Mouse (Mus musculus): ENCODE data around the gene Slc25a20. TPM values are rescaled to one million over a fixed set of nuclear protein-coding genes. Genes with fewer than 3 reads are reported as not detected.
A peak's percentile ranks its signal among the peaks of the same experiment; 100 is the strongest.

Gene Slc25a20
- polyA plus RNA-seq, 1 experiment from 2014 or later = 73.6 TPM

GRCm38 (mm10) chr9:108716199-108716598, 54.3 kb downstream of the Slc25a20 start:
- H3K27me3 ChIP-seq (ENCODE audit: insufficient read depth, low read length) = no peaks in the 10 kb centered on the region

GRCm38 (mm10) chr9:108723751-108724150, 61.9 kb downstream of the Slc25a20 start:
- no peak for DNase-seq (ENCODE audit: low spot score)
- whole genome bisulfite sequencing = 62% methylated on average over 2 of the region's 2 CpGs
- Histone ChIP-seq H3K27me3 (ENCODE audit: insufficient read depth, low read length) (no peaks in the 10 kb centered on the region), H3K4me1 (replicated peaks; ENCODE audit: insufficient read depth, low read length) (no peaks in the 10 kb centered on the region), H3K36me3 (ENCODE audit: insufficient read depth, low read length) (peaks cover 7% of the 10 kb centered on the region; the same call in 1 of the 2 replicates), H3K4me2 (ENCODE audit: low read length) (no peak overlapping the region), H3K27ac (no peak overlapping the region), H3K4me3 (replicated peaks; ENCODE audit: low read depth, low read length) (no peak overlapping the region), H3K9ac (ENCODE audit: low read depth, low read length) (no peak overlapping the region), H3K9me3 (replicated peaks; ENCODE audit: low read length) (no peaks in the 10 kb centered on the region)
- TF ChIP-seq CTCF (IDR thresholded peaks at IDR 0.05; ENCODE audit: low read depth) = no peak
- ATAC-seq (replicated peaks; ENCODE audit: low FRiP score, low read depth) = no peak

More at GRCm38 (mm10) chr9:108716199-108716598, 54.3 kb downstream of the Slc25a20 start:
- 93% methylated on average over 4 of the region's 4 CpGs for WGBS
- no peak overlapping the region for H3K4me3 ChIP-seq (replicated peaks; ENCODE audit: low read depth, low read length)
- ATAC-seq (replicated peaks; ENCODE audit: low FRiP score, low read depth) (no peak), DNase-seq (ENCODE audit: low spot score) (no peak)
- no peak overlapping the region for H3K9ac ChIP-seq (ENCODE audit: low read depth, low read length)
- no peak overlapping the region for H3K4me2 ChIP-seq (ENCODE audit: low read length)
- peaks cover 6% of the 10 kb centered on the region; the same call in 1 of the 2 replicates for H3K36me3 ChIP-seq (ENCODE audit: insufficient read depth, low read length)
- no peak for TF ChIP-seq CTCF (IDR thresholded peaks at IDR 0.05; ENCODE audit: low read depth)
- H3K27ac ChIP-seq = no peak overlapping the region
- H3K9me3 ChIP-seq (replicated peaks; ENCODE audit: low read length) = no peaks in the 10 kb centered on the region
- no peaks in the 10 kb centered on the region for H3K4me1 ChIP-seq (replicated peaks; ENCODE audit: insufficient read depth, low read length)

- Histone ChIP-seq H3K9ac (ENCODE audit: low read depth, low read length) (no peak overlapping the region), H3K4me3 (replicated peaks; ENCODE audit: low read depth, low read length) (no peak overlapping the region), H3K27me3 (ENCODE audit: insufficient read depth, low read length) (no peaks in the 10 kb centered on the region), H3K36me3 (ENCODE audit: insufficient read depth, low read length) (0 out of 2 replicates have a peak, but pooled peaks cover 3% of the 10 kb centered on the region), H3K4me2 (ENCODE audit: low read length) (no peak overlapping the region), H3K27ac (no peak overlapping the region), H3K9me3 (replicated peaks; ENCODE audit: low read length) (no peaks in the 10 kb centered on the region), H3K4me1 (replicated peaks; ENCODE audit: insufficient read depth, low read length) (no peaks in the 10 kb centered on the region)
- TF ChIP-seq CTCF (IDR thresholded peaks at IDR 0.05; ENCODE audit: low read depth) = no peak
- ATAC-seq (replicated peaks; ENCODE audit: low FRiP score, low read depth) (no peak), DNase-seq (ENCODE audit: low spot score) (no peak)
- 93% methylated on average over 5 of the region's 5 CpGs for WGBS
Observed at GRCm38 (mm10) chr9:108726116-108726515, 64.2 kb downstream of the Slc25a20 start.

GRCm38 (mm10) chr9:108729050-108729449, 67.2 kb downstream of the Slc25a20 start:
- H3K4me2 ChIP-seq (ENCODE audit: low read length) = no peak overlapping the region
- no peak overlapping the region for H3K27ac ChIP-seq
- H3K9me3 ChIP-seq (replicated peaks; ENCODE audit: low read length) = no peaks in the 10 kb centered on the region
- no peak for ATAC-seq (replicated peaks; ENCODE audit: low FRiP score, low read depth)
- no peaks in the 10 kb centered on the region for H3K27me3 ChIP-seq (ENCODE audit: insufficient read depth, low read length)
- no peak overlapping the region for H3K9ac ChIP-seq (ENCODE audit: low read depth, low read length)
- peak; percentile 44 for TF ChIP-seq CTCF (IDR thresholded peaks at IDR 0.05; ENCODE audit: low read depth)
- H3K4me3 ChIP-seq (replicated peaks; ENCODE audit: low read depth, low read length) = no peak overlapping the region
- peaks cover 12% of the 10 kb centered on the region; the same call in 1 of the 2 replicates for H3K36me3 ChIP-seq (ENCODE audit: insufficient read depth, low read length)
- no peak for DNase-seq (ENCODE audit: low spot score)
- H3K4me1 ChIP-seq (replicated peaks; ENCODE audit: insufficient read depth, low read length) = no peaks in the 10 kb centered on the region

GRCm38 (mm10) chr9:108732462-108732861, 70.6 kb downstream of the Slc25a20 start:
- peak; percentile 42; the same call in 1 of the 2 replicates for TF ChIP-seq CTCF (IDR thresholded peaks at IDR 0.05; ENCODE audit: low read depth)
- no peak overlapping the region for H3K4me3 ChIP-seq (replicated peaks; ENCODE audit: low read depth, low read length)
- DNase-seq (ENCODE audit: low spot score) (no peak), ATAC-seq (replicated peaks; ENCODE audit: low FRiP score, low read depth) (no peak)
- H3K27me3 ChIP-seq (ENCODE audit: insufficient read depth, low read length) = no peaks in the 10 kb centered on the region
- H3K4me2 ChIP-seq (ENCODE audit: low read length) = no peak overlapping the region
- H3K27ac ChIP-seq = no peak overlapping the region
- no peaks in the 10 kb centered on the region for H3K9me3 ChIP-seq (replicated peaks; ENCODE audit: low read length)
- no peak overlapping the region for H3K9ac ChIP-seq (ENCODE audit: low read depth, low read length)
- no peaks in the 10 kb centered on the region for H3K4me1 ChIP-seq (replicated peaks; ENCODE audit: insufficient read depth, low read length)
- H3K36me3 ChIP-seq (ENCODE audit: insufficient read depth, low read length) = peaks cover 30% of the 10 kb centered on the region

Small RNAs within 50 kb of the gene (microRNA-seq; reads per million reads assigned to microRNA genes)
- not detected for gene Gm26298

Other genes starting within 250 kb of the Slc25a20 start
- 0.91 and 0.96 TPM in 2 replicates for gene Ccdc36, start 233.6 kb upstream of the Slc25a20 start, polyA plus RNA-seq (2015; fragmentation: Nextera tagmentation; extraction: Ambion mirVana)
- gene BC048562, start 225.6 kb upstream of the Slc25a20 start, polyA plus RNA-seq (2015; fragmentation: Nextera tagmentation; extraction: Ambion mirVana) = not detected in 2 replicates
- gene Ccdc71, start 201.6 kb upstream of the Slc25a20 start, polyA plus RNA-seq (2015; fragmentation: Nextera tagmentation; extraction: Ambion mirVana) = 49.5 and 55.3 TPM in 2 replicates
- gene Klhdc8b, start 200.5 kb upstream of the Slc25a20 start, polyA plus RNA-seq (2015; fragmentation: Nextera tagmentation; extraction: Ambion mirVana) = 31.1 and 33.5 TPM in 2 replicates
- gene Lamb2, start 182.4 kb upstream of the Slc25a20 start, polyA plus RNA-seq (2015; fragmentation: Nextera tagmentation; extraction: Ambion mirVana) = 35.6 and 38.9 TPM in 2 replicates
- 43.8 and 47.4 TPM in 2 replicates for gene Usp19, start 171.5 kb upstream of the Slc25a20 start, polyA plus RNA-seq (2015; fragmentation: Nextera tagmentation; extraction: Ambion mirVana)
- gene Qars, start 154.4 kb upstream of the Slc25a20 start, polyA plus RNA-seq (2015; fragmentation: Nextera tagmentation; extraction: Ambion mirVana) = 87.9 and 94.1 TPM in 2 replicates
- 87.2 and 87.9 TPM in 2 replicates for gene Qrich1, start 145.3 kb upstream of the Slc25a20 start, polyA plus RNA-seq (2015; fragmentation: Nextera tagmentation; extraction: Ambion mirVana)
- 118 and 132 TPM in 2 replicates for gene Impdh2, start 101.8 kb upstream of the Slc25a20 start, polyA plus RNA-seq (2015; fragmentation: Nextera tagmentation; extraction: Ambion mirVana)
- 67.7 and 69.2 TPM in 2 replicates for gene Ndufaf3, start 94.7 kb upstream of the Slc25a20 start, polyA plus RNA-seq (2015; fragmentation: Nextera tagmentation; extraction: Ambion mirVana)
- gene Dalrd3, start 92.2 kb upstream of the Slc25a20 start, polyA plus RNA-seq (2015; fragmentation: Nextera tagmentation; extraction: Ambion mirVana) = 102 and 114 TPM in 2 replicates
- gene Wdr6, start 83.3 kb upstream of the Slc25a20 start, polyA plus RNA-seq (2015; fragmentation: Nextera tagmentation; extraction: Ambion mirVana) = 67.6 and 75.9 TPM in 2 replicates
- 8.3 and 8.6 TPM in 2 replicates for gene P4htm, start 64.4 kb upstream of the Slc25a20 start, polyA plus RNA-seq (2015; fragmentation: Nextera tagmentation; extraction: Ambion mirVana)
- 36.6 and 37.9 TPM in 2 replicates for gene Arih2, start 12.7 kb upstream of the Slc25a20 start, polyA plus RNA-seq (2015; fragmentation: Nextera tagmentation; extraction: Ambion mirVana)
- 18.0 and 18.6 TPM in 2 replicates for gene Prkar2a, start 27.2 kb downstream of the Slc25a20 start, polyA plus RNA-seq (2015; fragmentation: Nextera tagmentation; extraction: Ambion mirVana)
- gene Ip6k2, start 121.7 kb downstream of the Slc25a20 start, polyA plus RNA-seq (2015; fragmentation: Nextera tagmentation; extraction: Ambion mirVana) = 74.6 and 79.5 TPM in 2 replicates
- gene Nckipsd, start 146.3 kb downstream of the Slc25a20 start, polyA plus RNA-seq (2015; fragmentation: Nextera tagmentation; extraction: Ambion mirVana) = 11.3 and 13.6 TPM in 2 replicates
- gene Celsr3, start 164.2 kb downstream of the Slc25a20 start, polyA plus RNA-seq (2015; fragmentation: Nextera tagmentation; extraction: Ambion mirVana) = 0.06 and 0.11 TPM in 2 replicates
- 10.7 and 12.8 TPM in 2 replicates for gene Slc26a6, start 191.2 kb downstream of the Slc25a20 start, polyA plus RNA-seq (2015; fragmentation: Nextera tagmentation; extraction: Ambion mirVana)